Mouse (Mus musculus): Measurements from ENCODE around the gene Prickle3. TPM values are rescaled to one million over a fixed set of nuclear protein-coding genes. Genes with fewer than 3 reads are reported as not detected.

Gene Prickle3
- 0.94 and 1.6 TPM in 2 replicates for polyA plus RNA-seq (2014; fragmentation: Nextera tagmentation; extraction: Ambion mirVana)

DNA sequence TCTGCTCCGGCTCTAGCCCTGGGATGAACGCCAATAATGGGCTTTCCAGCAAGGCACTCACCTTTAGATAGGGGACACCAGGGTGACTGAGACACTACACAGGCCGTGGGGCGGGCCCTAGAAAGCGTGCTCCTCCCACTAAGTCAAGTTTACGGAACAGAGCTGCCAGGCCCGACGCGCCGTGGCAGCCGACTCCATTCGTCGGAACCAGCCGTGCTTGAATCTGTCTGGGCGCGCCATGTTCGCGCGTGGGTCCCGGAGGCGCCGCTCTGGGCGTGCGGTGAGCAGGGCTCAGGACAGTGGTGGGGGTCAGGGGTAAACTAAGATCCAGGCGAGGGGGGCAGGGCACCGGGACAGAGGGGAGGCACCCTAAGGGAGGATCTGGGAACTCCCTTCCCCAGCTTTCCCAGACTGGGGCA lies at the start of gene Prickle3:
TSS of gene Prickle3 (plus strand) at position 40 of the 419 bp plus-strand sequence.
- Histone ChIP-seq H3K4me2 (ENCODE audit: low read length) (peak within 1 kb of the TSS; percentile 44), H3K9ac (ENCODE audit: low read length) (peak within 1 kb of the TSS; percentile 43; the same call in 1 of the 2 replicates), H3K27me3 (replicated peaks; ENCODE audit: control insufficient read depth, insufficient read depth, low read length) (no peaks in the 10 kb centered on the region), H3K27ac (ENCODE audit: low read depth, low read length) (no peak within 1 kb of the TSS), H3K4me3 (ENCODE audit: low read depth, low read length) (peak within 1 kb of the TSS; percentile 21), H3K9me3 (replicated peaks; ENCODE audit: control insufficient read depth, low read length) (no peaks in the 10 kb centered on the region), H3K36me3 (ENCODE audit: control insufficient read depth, insufficient read depth, low read length) (no peaks in the 10 kb centered on the region), H3K4me1 (ENCODE audit: control insufficient read depth, insufficient read depth, low read length) (no peaks in the 10 kb centered on the region)
- ATAC-seq (peak; percentile 62), DNase-seq (ENCODE audit: low spot score) (peak; percentile 19)
- 23% methylated on average over 26 of the region's 26 CpGs for WGBS

DNA sequence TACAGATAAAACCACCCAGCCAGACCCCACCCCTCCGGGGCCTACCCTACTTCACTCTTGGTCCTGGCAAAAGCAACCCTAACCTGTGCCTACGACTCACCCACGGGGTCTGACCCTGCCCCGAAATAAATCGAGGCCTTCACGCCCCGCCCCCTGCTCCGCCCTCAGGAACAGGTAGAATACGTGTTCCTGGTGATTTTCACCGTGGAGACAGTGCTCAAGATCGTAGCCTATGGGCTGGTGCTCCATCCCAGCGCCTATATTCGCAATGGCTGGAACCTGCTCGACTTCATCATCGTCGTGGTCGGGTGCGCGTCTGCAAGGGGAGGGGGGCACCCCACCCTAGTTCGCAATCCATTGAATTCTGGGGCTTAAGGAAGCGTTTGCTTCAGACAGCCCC lies 47.0 kb upstream of the Prickle3 start:
- Histone ChIP-seq H3K36me3 (ENCODE audit: control insufficient read depth, insufficient read depth, low read length) (no peaks in the 10 kb centered on the region), H3K27me3 (replicated peaks; ENCODE audit: control insufficient read depth, insufficient read depth, low read length) (no peaks in the 10 kb centered on the region), H3K27ac (ENCODE audit: low read depth, low read length) (no peak overlapping the region), H3K4me2 (ENCODE audit: low read length) (peak overlapping the region; percentile 61), H3K4me3 (ENCODE audit: low read depth, low read length) (peak overlapping the region; percentile 34), H3K4me1 (ENCODE audit: control insufficient read depth, insufficient read depth, low read length) (no peaks in the 10 kb centered on the region), H3K9ac (ENCODE audit: low read length) (peak overlapping the region; percentile 58), H3K9me3 (replicated peaks; ENCODE audit: control insufficient read depth, low read length) (no peaks in the 10 kb centered on the region)
- ATAC-seq (peak; percentile 16; the same call in 1 of the 2 replicates), DNase-seq (ENCODE audit: low spot score) (peak; percentile 1)
- WGBS = 36% methylated on average over 21 of the region's 21 CpGs

DNA sequence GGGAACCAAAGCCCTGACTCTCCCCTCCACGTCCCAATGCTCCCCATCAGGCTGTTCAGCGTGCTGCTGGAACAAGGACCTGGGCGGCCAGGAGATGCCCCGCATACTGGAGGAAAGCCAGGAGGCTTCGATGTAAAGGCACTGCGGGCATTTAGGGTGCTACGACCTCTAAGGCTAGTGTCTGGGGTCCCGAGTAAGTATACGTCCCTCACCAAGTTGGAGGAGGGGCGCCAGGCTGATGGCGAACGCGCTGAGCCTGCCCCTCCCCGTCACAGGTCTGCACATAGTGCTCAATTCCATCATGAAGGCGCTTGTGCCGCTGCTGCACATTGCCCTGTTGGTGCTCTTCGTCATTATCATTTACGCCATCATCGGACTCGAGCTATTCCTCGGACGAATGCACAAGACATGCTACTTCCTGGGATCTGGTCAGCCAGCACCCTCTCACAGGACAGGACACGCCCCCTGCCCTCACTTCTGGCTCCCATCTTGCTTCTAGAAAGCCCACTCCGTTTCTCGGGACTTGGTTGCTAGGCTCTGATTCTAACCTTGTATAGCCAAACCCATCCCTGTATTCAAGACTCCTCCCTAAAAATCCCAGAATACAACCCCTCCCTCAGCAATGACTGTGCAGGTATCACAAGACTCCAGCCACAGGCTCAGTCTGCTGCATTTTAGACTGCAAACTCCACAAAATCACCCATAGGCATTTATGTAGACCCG lies 46.4 kb upstream of the Prickle3 start:
- 44% methylated on average over 26 of the region's 26 CpGs for WGBS
- ATAC-seq = peak; percentile 75
- Histone ChIP-seq H3K9me3 (replicated peaks; ENCODE audit: control insufficient read depth, low read length) (no peaks in the 10 kb centered on the region), H3K4me1 (ENCODE audit: control insufficient read depth, insufficient read depth, low read length) (no peaks in the 10 kb centered on the region), H3K27me3 (replicated peaks; ENCODE audit: control insufficient read depth, insufficient read depth, low read length) (no peaks in the 10 kb centered on the region), H3K4me2 (ENCODE audit: low read length) (peak overlapping the region; percentile 61), H3K36me3 (ENCODE audit: control insufficient read depth, insufficient read depth, low read length) (no peaks in the 10 kb centered on the region), H3K27ac (ENCODE audit: low read depth, low read length) (no peak overlapping the region), H3K9ac (ENCODE audit: low read length) (peak overlapping the region; percentile 58), H3K4me3 (ENCODE audit: low read depth, low read length) (peak overlapping the region; percentile 34)
- peak; percentile 2 for DNase-seq (ENCODE audit: low spot score)

GRCm38 (mm10) chrX:7617889-7618551 lies 39.0 kb upstream of the Prickle3 start:
- Histone ChIP-seq H3K27ac (ENCODE audit: low read depth, low read length) (no peak overlapping the region), H3K27me3 (replicated peaks; ENCODE audit: control insufficient read depth, insufficient read depth, low read length) (no peaks in the 10 kb centered on the region), H3K9me3 (replicated peaks; ENCODE audit: control insufficient read depth, low read length) (no peaks in the 10 kb centered on the region), H3K9ac (ENCODE audit: low read length) (no peak overlapping the region), H3K36me3 (ENCODE audit: control insufficient read depth, insufficient read depth, low read length) (no peaks in the 10 kb centered on the region), H3K4me1 (ENCODE audit: control insufficient read depth, insufficient read depth, low read length) (no peaks in the 10 kb centered on the region), H3K4me3 (ENCODE audit: low read depth, low read length) (no peak overlapping the region), H3K4me2 (ENCODE audit: low read length) (no peak overlapping the region)
- ATAC-seq = no peak
- WGBS = 82% methylated on average over 12 of the region's 12 CpGs
- no peak for DNase-seq (ENCODE audit: low spot score)

GRCm38 (mm10) chrX:7632560-7632959 lies 24.5 kb upstream of the Prickle3 start:
- Histone ChIP-seq H3K27ac (ENCODE audit: low read depth, low read length) (no peak overlapping the region), H3K36me3 (ENCODE audit: control insufficient read depth, insufficient read depth, low read length) (no peaks in the 10 kb centered on the region), H3K27me3 (replicated peaks; ENCODE audit: control insufficient read depth, insufficient read depth, low read length) (no peaks in the 10 kb centered on the region), H3K9me3 (replicated peaks; ENCODE audit: control insufficient read depth, low read length) (no peaks in the 10 kb centered on the region), H3K4me3 (ENCODE audit: low read depth, low read length) (no peak overlapping the region), H3K9ac (ENCODE audit: low read length) (no peak overlapping the region), H3K4me1 (ENCODE audit: control insufficient read depth, insufficient read depth, low read length) (no peaks in the 10 kb centered on the region), H3K4me2 (ENCODE audit: low read length) (no peak overlapping the region)
- 87% methylated on average over 6 of the region's 6 CpGs for WGBS
- ATAC-seq (no peak), DNase-seq (ENCODE audit: low spot score) (no peak)

- Histone ChIP-seq H3K27me3 (replicated peaks; ENCODE audit: control insufficient read depth, insufficient read depth, low read length) (no peaks in the 10 kb centered on the region), H3K27ac (ENCODE audit: low read depth, low read length) (no peak overlapping the region), H3K9me3 (replicated peaks; ENCODE audit: control insufficient read depth, low read length) (no peaks in the 10 kb centered on the region), H3K36me3 (ENCODE audit: control insufficient read depth, insufficient read depth, low read length) (no peaks in the 10 kb centered on the region), H3K4me3 (ENCODE audit: low read depth, low read length) (no peak overlapping the region), H3K4me1 (ENCODE audit: control insufficient read depth, insufficient read depth, low read length) (no peaks in the 10 kb centered on the region), H3K4me2 (ENCODE audit: low read length) (no peak overlapping the region), H3K9ac (ENCODE audit: low read length) (no peak overlapping the region)
- ATAC-seq = no peak
- 76% methylated on average over 3 of the region's 3 CpGs for WGBS
- no peak for DNase-seq (ENCODE audit: low spot score)
Measured at GRCm38 (mm10) chrX:7635101-7635500, 22.0 kb upstream of the Prickle3 start.

DNA sequence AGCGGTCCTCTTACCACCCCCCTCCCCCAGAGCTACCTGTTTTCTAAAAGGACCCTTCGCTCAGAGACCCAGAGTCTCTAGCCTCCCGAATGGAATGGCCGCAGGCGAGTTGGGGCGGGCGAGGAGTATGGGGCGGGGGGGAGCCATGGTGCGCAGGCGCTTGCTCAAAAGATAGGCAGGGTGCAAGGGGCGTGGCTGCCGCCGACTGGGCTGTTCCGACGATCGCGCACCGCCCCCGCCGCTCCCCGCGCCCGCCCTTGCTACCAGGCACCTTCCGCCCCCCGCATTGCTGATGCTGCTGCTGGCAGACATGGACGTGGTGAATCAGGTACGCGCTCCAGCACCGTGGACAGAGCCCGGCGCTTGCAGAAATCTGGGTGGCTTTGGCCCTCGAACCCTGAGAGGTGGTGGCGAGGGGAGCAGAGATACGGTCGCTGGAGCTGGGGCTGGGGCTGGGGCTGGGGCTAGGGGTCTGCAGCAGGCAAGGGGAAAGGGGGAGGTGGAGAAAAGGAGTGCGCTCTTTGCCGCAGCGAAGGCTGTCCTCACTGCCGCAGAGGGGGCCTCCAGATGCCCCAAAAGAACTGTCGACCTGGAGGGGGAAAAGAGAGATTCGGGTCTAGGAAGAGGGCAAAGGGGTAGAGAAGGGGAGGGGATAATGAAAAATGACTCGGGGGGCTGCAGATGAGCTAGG lies 18.5 kb upstream of the Prickle3 start, which contains the start of gene Syp:
TSS of gene Syp (plus strand) at position 71 of the 691 bp plus-strand sequence.
- H3K36me3 ChIP-seq (ENCODE audit: control insufficient read depth, insufficient read depth, low read length) = no peaks in the 10 kb centered on the region
- H3K4me3 ChIP-seq (ENCODE audit: low read depth, low read length) = peak within 1 kb of the TSS; percentile 49
- peak within 1 kb of the TSS; percentile 70 for H3K9ac ChIP-seq (ENCODE audit: low read length)
- H3K27me3 ChIP-seq (replicated peaks; ENCODE audit: control insufficient read depth, insufficient read depth, low read length) = no peaks in the 10 kb centered on the region
- ATAC-seq (peak; percentile 88), DNase-seq (ENCODE audit: low spot score) (peak; percentile 81)
- H3K9me3 ChIP-seq (replicated peaks; ENCODE audit: control insufficient read depth, low read length) = no peaks in the 10 kb centered on the region
- H3K4me1 ChIP-seq (ENCODE audit: control insufficient read depth, insufficient read depth, low read length) = no peaks in the 10 kb centered on the region
- peak within 1 kb of the TSS; percentile 54 for H3K4me2 ChIP-seq (ENCODE audit: low read length)
- WGBS = 32% methylated on average over 42 of the region's 42 CpGs
- H3K27ac ChIP-seq (ENCODE audit: low read depth, low read length) = peak within 1 kb of the TSS; percentile 80

GRCm38 (mm10) chrX:7639536-7640325 lies 17.3 kb upstream of the Prickle3 start:
- peak; percentile 45 for DNase-seq (ENCODE audit: low spot score)
- Histone ChIP-seq H3K4me3 (ENCODE audit: low read depth, low read length) (peak overlapping the region; percentile 49), H3K9ac (ENCODE audit: low read length) (peak overlapping the region; percentile 70), H3K27ac (ENCODE audit: low read depth, low read length) (peak overlapping the region; percentile 80), H3K9me3 (replicated peaks; ENCODE audit: control insufficient read depth, low read length) (no peaks in the 10 kb centered on the region), H3K36me3 (ENCODE audit: control insufficient read depth, insufficient read depth, low read length) (0 out of 2 replicates have a peak, but pooled peaks cover 5% of the 10 kb centered on the region), H3K27me3 (replicated peaks; ENCODE audit: control insufficient read depth, insufficient read depth, low read length) (no peaks in the 10 kb centered on the region), H3K4me2 (ENCODE audit: low read length) (peak overlapping the region; percentile 54), H3K4me1 (ENCODE audit: control insufficient read depth, insufficient read depth, low read length) (no peaks in the 10 kb centered on the region)
- peak; percentile 8; the same call in 1 of the 2 replicates for ATAC-seq
- WGBS = 27% methylated on average over 13 of the region's 13 CpGs
